Mouse (Mus musculus): ENCODE data around the gene 2310022A10Rik. TPM values are rescaled to one million over a fixed set of nuclear protein-coding genes. Genes with fewer than 3 reads are reported as not detected.

Gene 2310022A10Rik
- 10.5 and 12.3 TPM in 2 replicates for polyA plus RNA-seq (2015; fragmentation: Nextera tagmentation; extraction: Ambion mirVana)

DNA sequence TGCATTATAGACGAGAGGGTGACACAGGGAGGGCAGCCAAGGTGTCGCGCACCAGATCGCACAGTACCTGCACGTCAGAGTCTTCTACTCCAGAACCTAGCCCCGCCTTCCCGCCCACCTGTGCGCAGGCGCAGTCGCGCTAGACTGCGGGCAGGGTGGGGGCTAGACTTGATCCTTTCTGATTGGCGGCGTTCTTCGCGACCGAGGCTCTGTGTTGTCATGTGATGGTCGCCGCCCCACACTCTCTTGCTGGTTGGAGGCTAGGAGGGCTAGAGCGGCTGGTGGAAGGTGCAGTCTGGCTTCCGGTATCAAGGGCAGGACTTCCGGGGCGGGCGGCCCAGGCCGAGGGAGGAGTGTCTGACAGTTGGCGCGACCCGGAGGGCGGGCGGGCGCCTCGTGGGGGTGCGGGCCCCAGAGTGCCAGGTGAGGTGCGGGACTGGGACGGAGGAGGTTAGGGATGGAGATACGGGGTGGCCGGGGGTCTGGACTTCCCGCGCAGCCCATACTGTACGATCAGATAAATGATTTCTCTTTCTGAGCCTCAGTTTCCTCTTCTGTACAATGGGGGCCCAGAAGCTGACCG is at the start of gene 2310022A10Rik, which contains the start of gene Pld3:
Gene 2310022A10Rik, plus strand, starts transcription at position 303 of the 583 bp plus-strand sequence.
Gene Pld3, minus strand, starts transcription at position 288 of the 583 bp plus-strand sequence.
- DNase-seq (ENCODE audit: low spot score) = peak; percentile 99
- Histone ChIP-seq H3K36me3 (ENCODE audit: insufficient read depth, low read length) (no peaks in the 10 kb centered on the region), H3K4me3 (ENCODE audit: low read depth, low read length) (peak within 1 kb of the TSS; percentile 62), H3K4me1 (ENCODE audit: insufficient read depth, low read depth, low read length) (no peaks in the 10 kb centered on the region; the same call in 1 of the 2 replicates), H3K9ac (replicated peaks; ENCODE audit: low read depth) (peak within 1 kb of the TSS; percentile 54), H3K9me3 (ENCODE audit: low read length) (no peaks in the 10 kb centered on the region), H3K4me2 (replicated peaks; ENCODE audit: low read depth, low read length) (peak within 1 kb of the TSS; percentile 74), H3K27ac (ENCODE audit: low read length) (peak within 1 kb of the TSS; percentile 33), H3K27me3 (replicated peaks; ENCODE audit: insufficient read depth, low read length) (no peaks in the 10 kb centered on the region)
- TF ChIP-seq EP300 (IDR thresholded peaks at IDR 0.05) = no peak
- TF ChIP-seq CTCF (IDR thresholded peaks at IDR 0.05) = no peak
- peak; percentile 100 for ATAC-seq
- WGBS = under 1% methylated on average over 30 of the region's 41 CpGs

DNA sequence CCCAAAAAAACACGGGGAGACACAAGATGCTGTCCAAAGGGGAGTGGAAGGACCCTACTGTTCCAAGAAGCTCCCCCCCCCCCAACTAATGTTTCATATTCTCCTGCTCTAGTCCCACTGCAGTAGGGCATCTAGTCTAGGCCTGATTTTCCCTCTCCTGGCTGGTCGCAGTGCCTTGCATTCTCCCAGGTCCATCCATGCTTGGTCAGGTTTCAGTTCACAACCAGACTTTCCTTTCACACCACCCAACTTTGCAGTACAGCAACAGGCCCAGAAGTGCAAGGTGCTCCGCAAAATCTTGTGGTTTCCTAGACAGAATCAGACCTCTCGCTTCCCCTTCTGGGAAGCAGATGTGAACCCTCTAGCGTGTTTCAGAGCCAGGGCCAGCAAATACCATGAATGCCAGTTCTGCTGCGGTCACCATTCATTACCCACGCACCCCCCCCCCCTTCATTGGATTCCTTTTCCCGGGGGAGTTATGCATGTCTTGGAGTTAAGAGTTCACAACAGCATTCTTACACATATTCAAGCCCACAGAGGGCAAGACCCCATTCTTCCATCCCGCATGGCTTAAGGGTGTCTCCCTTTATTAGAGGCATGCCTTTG is 46.2 kb upstream of the 2310022A10Rik start:
- ATAC-seq (no peak), DNase-seq (ENCODE audit: low spot score) (peak; percentile 41)
- Histone ChIP-seq H3K9me3 (ENCODE audit: low read length) (no peaks in the 10 kb centered on the region), H3K4me1 (ENCODE audit: insufficient read depth, low read depth, low read length) (peaks cover 3% of the 10 kb centered on the region; the same call in 1 of the 2 replicates), H3K27me3 (replicated peaks; ENCODE audit: insufficient read depth, low read length) (no peaks in the 10 kb centered on the region), H3K4me3 (ENCODE audit: low read depth, low read length) (peak overlapping the region; percentile 57; the same call in 1 of the 2 replicates), H3K27ac (ENCODE audit: low read length) (peak overlapping the region; percentile 96), H3K4me2 (replicated peaks; ENCODE audit: low read depth, low read length) (peak overlapping the region; percentile 72), H3K36me3 (ENCODE audit: insufficient read depth, low read length) (no peaks in the 10 kb centered on the region), H3K9ac (replicated peaks; ENCODE audit: low read depth) (peak overlapping the region; percentile 50)
- TF ChIP-seq CTCF (IDR thresholded peaks at IDR 0.05) (0 out of 2 replicates have a peak, but pooled peaks have one; percentile 4), EP300 (IDR thresholded peaks at IDR 0.05) (0 out of 2 replicates have a peak, but pooled peaks have one; percentile 23)
- 28% methylated on average over 9 of the region's 9 CpGs for WGBS

DNA sequence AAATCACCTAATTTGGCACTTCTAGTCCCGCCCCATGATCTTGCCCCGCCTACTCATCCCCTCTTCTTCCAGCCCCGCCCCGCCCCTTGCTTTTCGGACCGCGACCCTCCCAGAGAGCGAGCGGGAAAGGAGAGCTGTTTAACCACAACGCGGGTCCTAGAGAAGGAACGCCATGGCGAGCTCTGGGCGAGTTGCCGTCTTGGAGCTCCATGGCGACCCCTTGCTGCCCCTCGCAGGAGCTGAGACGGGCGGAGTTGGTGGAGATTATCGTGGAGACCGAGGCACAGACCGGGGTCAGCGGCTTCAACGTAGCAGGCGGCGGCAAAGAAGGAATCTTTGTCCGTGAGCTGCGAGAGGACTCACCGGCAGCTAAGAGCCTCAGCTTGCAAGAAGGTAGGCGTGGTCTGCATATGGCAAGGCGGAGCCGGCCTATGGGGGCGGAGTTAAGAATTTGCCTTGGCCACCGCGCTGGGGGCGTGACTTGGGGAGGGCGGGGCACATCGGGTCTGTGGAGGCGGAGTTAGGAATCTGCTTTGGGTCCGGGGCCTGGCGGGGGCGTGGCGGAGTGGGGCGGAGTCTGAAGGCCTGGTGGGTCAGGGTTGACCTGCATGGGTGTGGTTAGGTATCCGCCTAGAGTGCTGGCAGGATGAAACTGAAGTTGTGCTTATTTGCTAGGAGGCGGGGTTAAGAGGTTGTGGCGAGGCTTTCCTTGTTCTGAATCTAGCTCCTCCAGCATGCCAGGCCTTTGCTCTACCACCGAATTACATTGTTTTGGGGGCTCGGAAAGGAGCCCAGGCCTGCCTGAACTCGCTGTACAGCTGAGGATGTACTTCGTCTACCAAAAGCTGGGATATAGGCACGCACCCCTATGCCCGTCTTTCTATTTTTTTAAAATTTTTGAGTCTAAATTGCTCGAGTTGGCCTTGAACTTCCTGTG is 45.1 kb upstream of the 2310022A10Rik start:
- WGBS = under 1% methylated on average over 53 of the region's 54 CpGs
- no peaks in the 10 kb centered on the region for H3K36me3 ChIP-seq (ENCODE audit: insufficient read depth, low read length)
- no peaks in the 10 kb centered on the region for H3K27me3 ChIP-seq (replicated peaks; ENCODE audit: insufficient read depth, low read length)
- H3K4me2 ChIP-seq (replicated peaks; ENCODE audit: low read depth, low read length) = peak overlapping the region; percentile 72
- H3K9me3 ChIP-seq (ENCODE audit: low read length) = no peaks in the 10 kb centered on the region
- DNase-seq (ENCODE audit: low spot score) (peak; percentile 99), ATAC-seq (peak; percentile 95)
- peak overlapping the region; percentile 50 for H3K9ac ChIP-seq (replicated peaks; ENCODE audit: low read depth)
- TF ChIP-seq EP300 (IDR thresholded peaks at IDR 0.05) (no peak), CTCF (IDR thresholded peaks at IDR 0.05) (peak; percentile 47)
- H3K4me3 ChIP-seq (ENCODE audit: low read depth, low read length) = peak overlapping the region; percentile 57
- peaks cover 3% of the 10 kb centered on the region; the same call in 1 of the 2 replicates for H3K4me1 ChIP-seq (ENCODE audit: insufficient read depth, low read depth, low read length)
- H3K27ac ChIP-seq (ENCODE audit: low read length) = peak overlapping the region; percentile 96

DNA sequence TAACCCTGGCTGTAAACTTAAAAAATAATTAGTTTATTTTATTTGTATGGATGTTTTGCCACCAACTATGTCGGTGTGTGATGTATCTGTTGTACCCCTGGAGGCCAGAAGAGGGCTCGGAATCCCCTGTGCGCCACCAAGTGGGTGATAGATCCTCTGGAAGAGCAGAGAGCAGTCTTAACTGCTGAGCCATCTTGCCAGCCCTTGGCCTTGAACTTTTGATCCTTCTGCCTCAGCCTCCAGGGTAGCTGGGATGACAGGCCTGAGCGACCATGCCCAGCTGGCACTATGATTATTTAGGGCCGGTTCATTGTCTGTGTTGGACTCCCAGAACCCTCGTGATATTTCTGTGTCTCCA is 44.4 kb upstream of the 2310022A10Rik start:
- Histone ChIP-seq H3K9me3 (ENCODE audit: low read length) (no peaks in the 10 kb centered on the region), H3K4me1 (ENCODE audit: insufficient read depth, low read depth, low read length) (peaks cover 3% of the 10 kb centered on the region; the same call in 1 of the 2 replicates), H3K9ac (replicated peaks; ENCODE audit: low read depth) (no peak overlapping the region), H3K27me3 (replicated peaks; ENCODE audit: insufficient read depth, low read length) (no peaks in the 10 kb centered on the region), H3K4me2 (replicated peaks; ENCODE audit: low read depth, low read length) (peak overlapping the region; percentile 72), H3K4me3 (ENCODE audit: low read depth, low read length) (peak overlapping the region; percentile 57), H3K36me3 (ENCODE audit: insufficient read depth, low read length) (no peaks in the 10 kb centered on the region), H3K27ac (ENCODE audit: low read length) (peak overlapping the region; percentile 96)
- ATAC-seq (peak; percentile 70), DNase-seq (ENCODE audit: low spot score) (peak; percentile 82)
- 18% methylated on average over 6 of the region's 6 CpGs for WGBS
- TF ChIP-seq CTCF (IDR thresholded peaks at IDR 0.05) = peak; percentile 84
- TF ChIP-seq EP300 (IDR thresholded peaks at IDR 0.05) = no peak

DNA sequence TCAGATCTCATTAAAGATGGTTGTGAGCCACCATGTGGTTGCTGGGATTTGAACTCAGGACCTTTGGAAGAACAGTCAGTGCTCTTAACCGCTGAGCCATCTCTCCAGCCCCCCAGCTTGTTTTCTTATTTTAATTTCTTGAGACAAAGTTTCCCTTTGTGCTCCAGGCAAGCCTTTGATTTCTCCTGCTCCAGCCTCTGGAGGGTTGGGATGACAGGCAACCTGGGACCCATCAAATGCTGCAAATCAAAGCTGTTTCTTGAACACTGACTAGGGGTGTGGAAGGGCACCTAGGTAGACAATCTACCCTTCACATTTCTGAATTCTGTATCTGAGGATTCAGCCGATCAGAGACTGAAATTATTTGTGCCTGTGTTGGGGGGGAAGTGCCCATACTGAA is 42.2 kb upstream of the 2310022A10Rik start:
- Histone ChIP-seq H3K4me3 (ENCODE audit: low read depth, low read length) (no peak overlapping the region), H3K9me3 (ENCODE audit: low read length) (no peaks in the 10 kb centered on the region), H3K27me3 (replicated peaks; ENCODE audit: insufficient read depth, low read length) (no peaks in the 10 kb centered on the region), H3K9ac (replicated peaks; ENCODE audit: low read depth) (no peak overlapping the region), H3K27ac (ENCODE audit: low read length) (no peak overlapping the region), H3K4me2 (replicated peaks; ENCODE audit: low read depth, low read length) (no peak overlapping the region), H3K36me3 (ENCODE audit: insufficient read depth, low read length) (no peaks in the 10 kb centered on the region), H3K4me1 (ENCODE audit: insufficient read depth, low read depth, low read length) (peaks cover 3% of the 10 kb centered on the region; the same call in 1 of the 2 replicates)
- 87% methylated on average over 2 of the region's 2 CpGs for WGBS
- DNase-seq (ENCODE audit: low spot score) (no peak), ATAC-seq (no peak)
- TF ChIP-seq CTCF (IDR thresholded peaks at IDR 0.05) = no peak
- TF ChIP-seq EP300 (IDR thresholded peaks at IDR 0.05) = no peak
